Mouse (Mus musculus) heart, embryonic 12.5 days (tissue): ENCODE data around the gene Slc22a13. TPM values are rescaled to one million over a fixed set of nuclear protein-coding genes. Genes with fewer than 3 reads are reported as not detected.

Source experiments
- polyA plus RNA-seq: library from polyadenylated mRNA; unstranded; fragments of >200 nt; fragmentation: Nextera tagmentation; extraction: Ambion mirVana; gene quantifications from 2 replicates; pipeline ENCODE4 v1.2.1, GENCODE M21; 2016

Gene Slc22a13
- polyA plus RNA-seq, 1 experiment from 2014 or later: not detected

Other genes with a start within 250 kb of the Slc22a13 start
- 14.3 and 15.3 TPM in 2 replicates for gene Vill, start 156.3 kb downstream of the Slc22a13 start, polyA plus RNA-seq
- 19.1 and 20.7 TPM in 2 replicates for gene Plcd1, start 115.6 kb downstream of the Slc22a13 start, polyA plus RNA-seq
- 0.49 and 0.55 TPM in 2 replicates for gene Dlec1, start 106.6 kb downstream of the Slc22a13 start, polyA plus RNA-seq
- gene Acaa1b, start 52.0 kb downstream of the Slc22a13 start, polyA plus RNA-seq: 0.35 and 0.78 TPM in 2 replicates
- gene Gm47289, start 49.9 kb downstream of the Slc22a13 start, polyA plus RNA-seq: not detected in 2 replicates
- gene Oxsr1, start 113.3 kb upstream of the Slc22a13 start, polyA plus RNA-seq: 13.5 and 14.9 TPM in 2 replicates
- gene Acaa1a, start 130.6 kb upstream of the Slc22a13 start, polyA plus RNA-seq: 82.6 and 85.6 TPM in 2 replicates
- 10.8 and 12.7 TPM in 2 replicates for gene Myd88, start 132.3 kb upstream of the Slc22a13 start, polyA plus RNA-seq
- 1.6 and 2.4 TPM in 2 replicates for gene Xylb, start 148.3 kb upstream of the Slc22a13 start, polyA plus RNA-seq
- gene Slc22a14, start 156.5 kb upstream of the Slc22a13 start, polyA plus RNA-seq: 0.13 TPM in 1 of 2 replicates, not detected in the other
- 23.3 and 28.9 TPM in 2 replicates for gene Acvr2b, start 193.0 kb upstream of the Slc22a13 start, polyA plus RNA-seq
- 15.4 and 15.5 TPM in 2 replicates for gene Exog, start 235.8 kb upstream of the Slc22a13 start, polyA plus RNA-seq